Mouse (Mus musculus): Measurements from ENCODE around the gene Myh15. TPM values are rescaled to one million over a fixed set of nuclear protein-coding genes. Genes with fewer than 3 reads are reported as not detected.
"Not testable (repeated sequence)": the region's sequence is repeated elsewhere in the genome, so short reads cannot be mapped to it uniquely, and the experiment has no call there.

Gene Myh15
- total RNA-seq, 2 experiments from 2014 or later, result not detected

GRCm38 (mm10) chr16:49243517-49243916 lies 186.2 kb downstream of the Myh15 start:
- DNase-seq; intact Hi-C loops (cut with DNase I): not testable (repeated sequence)

Other genes with a start within 250 kb of the Myh15 start
- not detected for gene Retnlb, start 240.6 kb upstream of the Myh15 start, total RNA-seq (2021)
- gene Retnla, start 214.9 kb upstream of the Myh15 start, total RNA-seq (2021), result 1 to 10 TPM; 1.1 to 1.7 TPM
- gene Retnlg, start 184.9 kb upstream of the Myh15 start, total RNA-seq (2021), result under 1 TPM; 0.79 to 0.97 TPM
- gene Dzip3, start 63.3 kb upstream of the Myh15 start, total RNA-seq (2021), result 10 to 100 TPM in 1 of 2 experiments, 1 to 10 TPM in 1; 8.5 to 10.2 TPM
- gene Cip2a, start 63.3 kb upstream of the Myh15 start, total RNA-seq (2021), result 1 to 10 TPM; 7.9 to 8.9 TPM